In genomic region chr10:128490232-128490631, GRCm38 (mm10) we compare ENCODE assay signal across 8 mouse cellular contexts. TPM values are rescaled to one million over a fixed set of nuclear protein-coding genes. Genes with fewer than 3 reads are reported as not detected.
DNase-seq lines count a peak whose midpoint lies in the region; ATAC-seq lines count a peak whose summit lies in the region.

No protein-coding gene starts in this region.

- H3K9ac ChIP-seq in hindbrain, embryonic 12.5 days: no peak overlapping the region
- H3K9ac ChIP-seq in hindbrain, embryonic 14.5 days: no peak overlapping the region
- no peak overlapping the region for H3K9ac ChIP-seq in hindbrain, embryonic 15.5 days

- 66% methylated on average over 5 of the region's 5 CpGs for WGBS in hindbrain, embryonic 12.5 days
- WGBS in hindbrain, embryonic 14.5 days: 73% methylated on average over 5 of the region's 5 CpGs
- 67% methylated on average over 5 of the region's 5 CpGs for WGBS in hindbrain, embryonic 15.5 days

- H3K4me3 ChIP-seq in hindbrain, embryonic 12.5 days: no peak overlapping the region
- no peak overlapping the region for H3K4me3 ChIP-seq in hindbrain, embryonic 14.5 days (replicated peaks; ENCODE audit: low read length)
- H3K4me3 ChIP-seq in hindbrain, embryonic 15.5 days: 0 out of 2 replicates have a peak overlapping the region, but pooled peaks have one; percentile 6

- H3K9me3 ChIP-seq in hindbrain, embryonic 12.5 days (replicated peaks): no peaks in the 10 kb centered on the region
- H3K9me3 ChIP-seq in hindbrain, embryonic 14.5 days (ENCODE audit: control insufficient read depth, low read length): no peaks in the 10 kb centered on the region
- H3K9me3 ChIP-seq in hindbrain, embryonic 15.5 days: no peaks in the 10 kb centered on the region

- H3K27ac ChIP-seq in hindbrain, embryonic 12.5 days: peak overlapping the region; percentile 36; the same call in 1 of the 2 replicates
- H3K27ac ChIP-seq in hindbrain, embryonic 14.5 days: no peak overlapping the region
- peak overlapping the region; percentile 45; the same call in 1 of the 2 replicates for H3K27ac ChIP-seq in hindbrain, embryonic 15.5 days (replicated peaks)

- DNase-seq in hindbrain, embryonic 14.5 days (ENCODE audit: low spot score): no peak
- peak; percentile 48 for DNase-seq in urinary bladder, postnatal 14 days (ENCODE audit: low spot score)
- no peak for DNase-seq in urinary bladder, adult 18-20 months (ENCODE audit: low spot score in 2 of 2)
- DNase-seq in yolk sac, embryonic 10.5 days (ENCODE audit: low spot score): peak; percentile 51
- DNase-seq in spleen, postnatal 4 days (ENCODE audit: low spot score in 2 of 2): no peak
- DNase-seq in left cerebral cortex, postnatal 14 days (ENCODE audit: low spot score in 2 of 2): no peak

- no peaks in the 10 kb centered on the region for H3K27me3 ChIP-seq in hindbrain, embryonic 12.5 days
- H3K27me3 ChIP-seq in hindbrain, embryonic 14.5 days (ENCODE audit: control insufficient read depth, insufficient read depth, low read length): no peaks in the 10 kb centered on the region
- H3K27me3 ChIP-seq in hindbrain, embryonic 15.5 days: no peaks in the 10 kb centered on the region

- H3K36me3 ChIP-seq in hindbrain, embryonic 12.5 days: peaks cover 67% of the 10 kb centered on the region
- peaks cover 72% of the 10 kb centered on the region for H3K36me3 ChIP-seq in hindbrain, embryonic 14.5 days (replicated peaks; ENCODE audit: control insufficient read depth, insufficient read depth)
- H3K36me3 ChIP-seq in hindbrain, embryonic 15.5 days: peaks cover 58% of the 10 kb centered on the region

- intact Hi-C loops in left cerebral cortex, postnatal 14 days (cut with DNase I): loop anchor here (5.0 kb wide), 1 partner anchor 47 kb away; no protein-coding TSS in a partner anchor

- no peak for ATAC-seq in hindbrain, embryonic 12.5 days (ENCODE audit: low FRiP score)
- ATAC-seq in hindbrain, embryonic 14.5 days (ENCODE audit: low FRiP score): no peak
- ATAC-seq in hindbrain, embryonic 15.5 days (ENCODE audit: low FRiP score, low read depth): no peak

- H3K4me2 ChIP-seq in hindbrain, embryonic 12.5 days (replicated peaks): no peak overlapping the region
- no peak overlapping the region; the same call in 1 of the 2 replicates for H3K4me2 ChIP-seq in hindbrain, embryonic 14.5 days (replicated peaks)
- no peak overlapping the region for H3K4me2 ChIP-seq in hindbrain, embryonic 15.5 days

- peaks cover 31% of the 10 kb centered on the region for H3K4me1 ChIP-seq in hindbrain, embryonic 12.5 days
- H3K4me1 ChIP-seq in hindbrain, embryonic 14.5 days (replicated peaks; ENCODE audit: control insufficient read depth, insufficient read depth, low read length): peaks cover 31% of the 10 kb centered on the region
- H3K4me1 ChIP-seq in hindbrain, embryonic 15.5 days (replicated peaks): peaks cover 42% of the 10 kb centered on the region

RNA-seq across cellular contexts. Expression of gene Myl6, which starts 3.7 kb away (rescaled TPM):
- polyA plus RNA-seq in hindbrain, embryonic 12.5 days (2016; fragmentation: Nextera tagmentation; extraction: Ambion mirVana): 836 and 860 TPM in 2 replicates
- 825 and 884 TPM in 2 replicates for polyA plus RNA-seq in hindbrain, embryonic 14.5 days (2014; fragmentation: Nextera tagmentation; extraction: Ambion mirVana)
- 944 and 959 TPM in 2 replicates for polyA plus RNA-seq in hindbrain, embryonic 15.5 days (2015; fragmentation: Nextera tagmentation; extraction: Ambion mirVana)
- total RNA-seq in left cerebral cortex, postnatal 14 days (2021): 100 to 1,000 TPM; 606 to 662 TPM

RNA-seq across cellular contexts. Expression of gene Myl6b, which starts 8.3 kb away (rescaled TPM):
- polyA plus RNA-seq in hindbrain, embryonic 12.5 days (2016; fragmentation: Nextera tagmentation; extraction: Ambion mirVana): 2.9 and 3.3 TPM in 2 replicates
- polyA plus RNA-seq in hindbrain, embryonic 14.5 days (2014; fragmentation: Nextera tagmentation; extraction: Ambion mirVana): 5.8 and 6.1 TPM in 2 replicates
- 5.7 and 6.5 TPM in 2 replicates for polyA plus RNA-seq in hindbrain, embryonic 15.5 days (2015; fragmentation: Nextera tagmentation; extraction: Ambion mirVana)
- total RNA-seq in left cerebral cortex, postnatal 14 days (2021): 10 to 100 TPM; 19.1 to 21.7 TPM

RNA-seq across cellular contexts. Expression of gene Smarcc2, which starts 31.2 kb away (rescaled TPM):
- polyA plus RNA-seq in hindbrain, embryonic 12.5 days (2016; fragmentation: Nextera tagmentation; extraction: Ambion mirVana): 195 and 215 TPM in 2 replicates
- polyA plus RNA-seq in hindbrain, embryonic 14.5 days (2014; fragmentation: Nextera tagmentation; extraction: Ambion mirVana): 184 and 191 TPM in 2 replicates
- 167 and 177 TPM in 2 replicates for polyA plus RNA-seq in hindbrain, embryonic 15.5 days (2015; fragmentation: Nextera tagmentation; extraction: Ambion mirVana)
- total RNA-seq in left cerebral cortex, postnatal 14 days (2021): 100 to 1,000 TPM; 199 to 211 TPM

RNA-seq across cellular contexts. Expression of gene Esyt1, which starts 35.4 kb away (rescaled TPM):
- polyA plus RNA-seq in hindbrain, embryonic 12.5 days (2016; fragmentation: Nextera tagmentation; extraction: Ambion mirVana): 28.9 and 30.9 TPM in 2 replicates
- polyA plus RNA-seq in hindbrain, embryonic 14.5 days (2014; fragmentation: Nextera tagmentation; extraction: Ambion mirVana): 13.7 and 14.5 TPM in 2 replicates
- 14.2 and 14.8 TPM in 2 replicates for polyA plus RNA-seq in hindbrain, embryonic 15.5 days (2015; fragmentation: Nextera tagmentation; extraction: Ambion mirVana)
- total RNA-seq in left cerebral cortex, postnatal 14 days (2021): 1 to 10 TPM; 8.1 to 9.3 TPM

RNA-seq across cellular contexts. Expression of gene Zc3h10, which starts 57.3 kb away (rescaled TPM):
- 20.8 TPM in 2 replicates for polyA plus RNA-seq in hindbrain, embryonic 12.5 days (2016; fragmentation: Nextera tagmentation; extraction: Ambion mirVana)
- polyA plus RNA-seq in hindbrain, embryonic 14.5 days (2014; fragmentation: Nextera tagmentation; extraction: Ambion mirVana): 14.5 and 16.3 TPM in 2 replicates
- 18.2 and 20.0 TPM in 2 replicates for polyA plus RNA-seq in hindbrain, embryonic 15.5 days (2015; fragmentation: Nextera tagmentation; extraction: Ambion mirVana)
- 10 to 100 TPM; 11.4 to 12.0 TPM for total RNA-seq in left cerebral cortex, postnatal 14 days (2021)

Comparison
In these comparisons a context has a peak if more than half of its experiments do, and no peak if none do; other contexts are left out.
1. DNase-seq: peak in urinary bladder, postnatal 14 days (single experiment) and yolk sac, embryonic 10.5 days (single experiment); none in hindbrain, embryonic 14.5 days (single experiment), urinary bladder, adult 18-20 months (0 of 2), spleen, postnatal 4 days (0 of 2) and left cerebral cortex, postnatal 14 days (0 of 2).